Mouse (Mus musculus) left cerebral cortex, adult 8-10 months (tissue): ENCODE measurements around the gene Daw1. TPM values are rescaled to one million over a fixed set of nuclear protein-coding genes. Genes with fewer than 3 reads are reported as not detected.

Experiments
- DNase-seq, 2 experiments: peaks; one replicate each; pipeline ENCODE4 v3.0.0; 2022; ENCODE audit warnings: low spot score in 2 of 2
- total RNA-seq, 4 experiments: library from RNA; stranded (reverse); gene quantifications; 2 replicates each; pipeline ENCODE4 v1.2.4; 2022

The Daw1 gene
- total RNA-seq, result under 1 TPM in 2 of 4 experiments, not detected in 2; 0.27 to 0.77 TPM

- peak; percentile 25 to 38 for DNase-seq
Observed at GRCm38 (mm10) chr1:83159603-83160002, at the start of gene Daw1. Gene Daw1, plus strand, starts transcription at chr1:83159752.

GRCm38 (mm10) chr1:83110992-83111391 lies 48.6 kb upstream of the Daw1 start:
- no peak for DNase-seq

- DNase-seq, result no peak
Observed at GRCm38 (mm10) chr1:83111726-83112125, 47.8 kb upstream of the Daw1 start.

DNA sequence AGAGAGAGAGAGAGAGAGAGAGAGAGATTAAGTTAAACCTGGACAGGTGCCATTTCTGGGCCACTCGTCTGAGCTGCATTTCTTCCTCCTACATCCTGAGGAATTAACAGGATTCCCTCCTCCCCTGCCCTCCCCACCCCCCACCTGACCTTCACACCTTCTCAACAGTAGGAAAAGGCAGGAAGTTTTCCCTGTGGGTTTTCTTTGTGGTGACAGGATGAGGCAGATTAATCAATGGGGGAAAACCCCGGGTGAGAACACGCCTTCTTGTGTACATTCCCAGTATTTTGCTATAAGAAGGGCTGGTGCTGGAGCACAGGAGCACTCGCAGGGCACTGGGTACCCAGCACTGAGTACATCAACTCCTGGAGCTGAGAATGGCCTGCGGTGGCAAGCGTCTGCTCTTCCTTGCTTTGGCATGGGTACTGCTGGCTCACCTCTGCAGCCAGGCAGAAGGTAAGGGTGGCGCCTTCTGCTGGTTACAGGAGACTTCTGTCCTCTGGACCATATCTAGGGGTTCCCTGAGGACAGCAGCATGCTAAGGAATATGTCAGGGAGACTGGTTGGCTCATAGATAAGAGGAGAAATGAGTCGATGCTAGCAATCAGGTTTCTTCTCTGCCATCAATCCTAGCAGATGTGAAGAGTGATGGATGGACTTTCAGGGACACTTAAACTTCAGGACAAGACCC lies 43.0 kb upstream of the Daw1 start, which contains the start of gene Ccl20:
Gene Ccl20 (plus strand): TSS at position 320 of the 691 bp plus-strand sequence.
- no peak for DNase-seq

- no peak for DNase-seq
Observed at GRCm38 (mm10) chr1:83117217-83117616, 42.3 kb upstream of the Daw1 start.

- DNase-seq, result peak in 1 of 2 experiments; percentile 27
Observed at GRCm38 (mm10) chr1:83117661-83118060, 41.9 kb upstream of the Daw1 start.

GRCm38 (mm10) chr1:83119903-83120302 lies 39.6 kb upstream of the Daw1 start:
- no peak for DNase-seq

- DNase-seq, result no peak
Observed at GRCm38 (mm10) chr1:83120312-83120711, 39.2 kb upstream of the Daw1 start.

DNA sequence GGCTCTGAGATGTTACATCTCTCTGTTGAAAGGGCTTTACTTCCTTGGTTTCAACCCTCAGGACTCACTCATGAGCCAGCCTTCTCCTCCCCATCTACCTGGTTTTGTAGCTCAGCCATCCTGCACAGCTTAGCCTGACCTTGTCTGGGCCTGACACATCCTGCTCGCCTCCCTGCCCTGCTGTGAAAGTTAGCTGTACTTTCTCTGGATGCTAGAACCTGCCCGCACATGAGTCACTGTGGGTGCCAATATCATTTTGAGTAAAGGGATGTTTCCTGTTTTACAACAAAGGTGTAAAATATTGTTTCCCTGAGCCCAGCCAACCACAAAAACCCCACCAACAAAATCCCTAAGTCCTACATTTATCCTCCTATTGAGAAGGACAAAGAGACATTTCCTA lies 36.4 kb upstream of the Daw1 start:
- no peak for DNase-seq

GRCm38 (mm10) chr1:83135829-83136228 lies 23.7 kb upstream of the Daw1 start:
- no peak for DNase-seq

GRCm38 (mm10) chr1:83137847-83138246 lies 21.7 kb upstream of the Daw1 start:
- DNase-seq, result no peak

- DNase-seq, result no peak
Observed at GRCm38 (mm10) chr1:83138721-83139120, 20.8 kb upstream of the Daw1 start.

DNA sequence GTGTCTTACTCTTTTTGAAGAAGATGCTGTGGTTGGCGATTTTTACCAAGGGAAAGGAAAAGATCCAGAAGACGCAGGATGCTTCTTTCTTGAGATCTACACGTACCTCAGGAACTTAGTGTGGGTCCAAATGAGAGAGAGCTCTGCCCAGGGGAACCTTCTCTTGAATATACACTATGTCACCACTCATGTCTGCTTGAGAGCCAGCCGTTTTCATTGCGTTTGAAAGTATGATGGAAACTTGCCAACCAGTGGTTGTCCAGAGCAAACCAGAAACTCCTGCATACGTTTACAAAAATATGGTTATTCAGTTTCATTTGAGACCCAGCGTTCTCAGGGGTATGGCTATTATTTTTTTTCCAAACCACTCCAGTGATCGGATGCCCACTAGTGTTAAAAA lies 18.0 kb upstream of the Daw1 start:
- DNase-seq, result no peak

DNA sequence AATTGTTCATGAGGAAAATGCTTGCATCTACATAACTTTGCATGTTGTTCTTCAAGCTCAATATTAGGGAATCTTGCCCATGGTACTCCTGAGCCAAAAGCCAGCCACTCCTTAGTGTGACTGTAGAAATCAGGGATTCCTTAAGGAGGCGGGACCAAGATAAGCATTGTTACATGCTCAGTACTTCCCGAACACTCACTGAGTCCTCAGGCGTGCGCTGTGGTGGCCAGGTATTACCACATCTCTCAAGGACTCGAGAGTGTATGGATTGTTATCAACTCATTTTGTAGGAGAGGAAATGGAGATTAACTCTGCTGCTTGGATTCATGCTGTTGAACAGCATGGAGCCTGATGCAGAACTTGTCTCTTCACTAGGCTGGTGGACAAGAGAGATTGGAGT lies 17.5 kb upstream of the Daw1 start:
- DNase-seq, result no peak

DNA sequence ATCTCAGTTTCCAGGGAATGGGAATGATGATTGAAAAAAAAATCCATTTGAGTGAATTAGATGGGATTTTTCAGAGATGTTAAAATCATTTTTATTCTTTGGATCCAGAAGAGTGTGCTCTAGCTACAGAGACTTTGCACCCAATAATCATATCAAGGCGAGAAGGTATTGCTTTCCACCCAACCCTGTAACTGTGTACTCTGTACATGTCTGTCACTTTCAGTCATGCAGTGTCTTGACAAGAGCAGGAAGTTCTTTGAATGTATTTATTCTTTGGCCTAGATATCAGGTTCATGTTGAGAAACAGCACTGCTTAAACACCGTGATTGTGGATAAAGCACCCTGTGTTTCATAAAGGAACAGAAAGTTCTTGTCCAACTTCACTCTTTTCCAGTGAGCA lies 13.0 kb upstream of the Daw1 start:
- DNase-seq, result no peak

- DNase-seq, result no peak
Observed at GRCm38 (mm10) chr1:83150227-83150626, 9.3 kb upstream of the Daw1 start.

- peak in 1 of 2 experiments; percentile 12 for DNase-seq
Observed at GRCm38 (mm10) chr1:83152961-83153360, 6.6 kb upstream of the Daw1 start.

GRCm38 (mm10) chr1:83156876-83157275 lies 2.7 kb upstream of the Daw1 start:
- DNase-seq, result no peak

- no peak for DNase-seq
Observed at GRCm38 (mm10) chr1:83161658-83162057, 2.1 kb downstream of the Daw1 start.

DNA sequence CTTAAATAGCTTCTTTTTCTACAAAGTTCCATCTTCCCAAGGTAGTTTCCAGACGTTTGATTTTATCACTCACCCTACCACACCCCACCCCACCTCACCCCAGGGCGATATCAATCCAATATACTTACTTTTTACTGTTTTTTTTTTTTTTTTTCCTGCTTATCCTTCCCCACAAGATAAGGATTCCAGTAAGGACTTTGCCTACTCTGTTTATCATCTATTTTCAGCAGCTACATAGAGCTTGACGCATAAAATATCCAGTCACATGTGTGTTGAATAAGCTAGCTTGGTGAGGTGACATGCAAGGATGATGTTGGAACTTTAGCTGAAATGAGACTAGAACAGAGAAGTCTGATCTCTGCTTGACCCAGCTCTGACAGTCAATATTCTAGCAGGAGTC lies 4.5 kb downstream of the Daw1 start:
- DNase-seq, result no peak

- DNase-seq, result no peak
Observed at GRCm38 (mm10) chr1:83169158-83169557, 9.6 kb downstream of the Daw1 start.

GRCm38 (mm10) chr1:83175985-83176384 lies 16.4 kb downstream of the Daw1 start:
- no peak for DNase-seq

- DNase-seq, result no peak
Observed at GRCm38 (mm10) chr1:83179531-83179930, 20.0 kb downstream of the Daw1 start.

GRCm38 (mm10) chr1:83181418-83181817 lies 21.9 kb downstream of the Daw1 start:
- DNase-seq, result no peak
